Mouse (Mus musculus) limb, embryonic 13.5 days (tissue): ENCODE data around the gene Tfcp2. TPM values are rescaled to one million over a fixed set of nuclear protein-coding genes. Genes with fewer than 3 reads are reported as not detected.

Experiments
- ATAC-seq: fragments of 200-750 bp; cut with Nextera tagmentation; 2 replicates; pipeline ENCODE4 v1.8.0; 2017; ENCODE audit warnings: low read depth, moderate number of reproducible peaks, moderate TSS enrichment; ENCODE audit not compliant: low FRiP score
- H3K27ac ChIP-seq: fragments of 300-500 bp; sonication (generic); 2 replicates; pipeline ENCODE4 v1.5.1; 2015; ENCODE audit warnings: inconsistent platforms, mild to moderate bottlenecking, moderate library complexity
- H3K27me3 ChIP-seq: fragments of 300-500 bp; sonication (generic); 2 replicates; pipeline ENCODE4 v1.6.1; 2015; ENCODE audit warnings: mild to moderate bottlenecking, inconsistent platforms
- H3K36me3 ChIP-seq: fragments of 300-500 bp; sonication (generic); 2 replicates; pipeline ENCODE4 v1.6.1; 2015; ENCODE audit warnings: inconsistent platforms, mild to moderate bottlenecking, moderate library complexity
- H3K4me1 ChIP-seq: fragments of 300-500 bp; sonication (generic); 2 replicates; pipeline ENCODE4 v1.6.1; 2015; ENCODE audit warnings: inconsistent platforms
- H3K4me2 ChIP-seq: fragments of 300-500 bp; sonication (generic); replicated peaks from 2 replicates; pipeline ENCODE4 v1.6.1; 2015; ENCODE audit warnings: inconsistent platforms, mild to moderate bottlenecking, moderate library complexity
- H3K4me3 ChIP-seq: fragments of 300-500 bp; sonication (generic); 2 replicates; pipeline ENCODE4 v1.5.1; 2015; ENCODE audit warnings: moderate library complexity, mild to moderate bottlenecking, inconsistent platforms
- H3K9ac ChIP-seq: fragments of 300-500 bp; sonication (generic); 2 replicates; pipeline ENCODE4 v1.6.1; 2015; ENCODE audit warnings: mild to moderate bottlenecking, inconsistent platforms
- H3K9me3 ChIP-seq: fragments of 300-500 bp; sonication (generic); 2 replicates; pipeline ENCODE4 v1.6.1; 2016; ENCODE audit warnings: inconsistent platforms
- WGBS: fragments of 180-500 bp; shearing (Covaris S2); methylation state at CpG from one replicate; pipeline ENCODE4 v1.1.7; 2015; 5-methylcytosine and 5-hydroxymethylcytosine counted together
- polyA plus RNA-seq: library from polyadenylated mRNA; unstranded; fragments of >200 nt; fragmentation: Nextera tagmentation; extraction: Ambion mirVana; gene quantifications from 2 replicates; pipeline ENCODE4 v1.2.1, GENCODE M21; 2015

The Tfcp2 gene
- polyA plus RNA-seq, 1 experiment from 2014 or later = 36.3 TPM

- Histone ChIP-seq H3K4me2 (no peak overlapping the region), H3K27ac (no peak overlapping the region), H3K4me3 (no peak overlapping the region), H3K4me1 (peaks cover 18% of the 10 kb centered on the region), H3K9me3 (no peaks in the 10 kb centered on the region), H3K27me3 (no peaks in the 10 kb centered on the region), H3K36me3 (peaks cover 81% of the 10 kb centered on the region), H3K9ac (no peak overlapping the region)
- WGBS = 83% methylated on average over 7 of the region's 7 CpGs
- ATAC-seq = no peak
Observed at GRCm38 (mm10) chr15:100473926-100474503, 77.8 kb downstream of the Tfcp2 start.

GRCm38 (mm10) chr15:100470037-100470436 lies 81.8 kb downstream of the Tfcp2 start:
- peak overlapping the region; percentile 87 for H3K4me3 ChIP-seq
- H3K4me2 ChIP-seq = peak overlapping the region; percentile 92
- H3K4me1 ChIP-seq = peaks cover 19% of the 10 kb centered on the region
- H3K9ac ChIP-seq = peak overlapping the region; percentile 85
- no peaks in the 10 kb centered on the region for H3K9me3 ChIP-seq
- peaks cover 43% of the 10 kb centered on the region for H3K36me3 ChIP-seq
- WGBS = 72% methylated on average over 10 of the region's 10 CpGs
- ATAC-seq = no peak
- no peaks in the 10 kb centered on the region for H3K27me3 ChIP-seq
- H3K27ac ChIP-seq = no peak overlapping the region

GRCm38 (mm10) chr15:100469189-100469545 lies 82.6 kb downstream of the Tfcp2 start:
- H3K27me3 ChIP-seq = no peaks in the 10 kb centered on the region
- H3K27ac ChIP-seq = no peak overlapping the region
- peaks cover 34% of the 10 kb centered on the region for H3K36me3 ChIP-seq
- peaks cover 19% of the 10 kb centered on the region for H3K4me1 ChIP-seq
- H3K4me2 ChIP-seq = peak overlapping the region; percentile 92
- peak overlapping the region; percentile 87 for H3K4me3 ChIP-seq
- ATAC-seq = peak; percentile 30
- WGBS = under 1% methylated on average over 19 of the region's 19 CpGs
- H3K9me3 ChIP-seq = no peaks in the 10 kb centered on the region
- peak overlapping the region; percentile 85 for H3K9ac ChIP-seq

- Histone ChIP-seq H3K4me2 (peak within 1 kb of the TSS; percentile 92), H3K27me3 (no peaks in the 10 kb centered on the region), H3K4me3 (peak within 1 kb of the TSS; percentile 87), H3K9ac (peak within 1 kb of the TSS; percentile 85), H3K4me1 (peaks cover 19% of the 10 kb centered on the region), H3K9me3 (no peaks in the 10 kb centered on the region), H3K36me3 (peaks cover 28% of the 10 kb centered on the region), H3K27ac (peak within 1 kb of the TSS; percentile 74)
- 2% methylated on average over 82 of the region's 84 CpGs for WGBS
- ATAC-seq = peak; percentile 95
Observed at GRCm38 (mm10) chr15:100468295-100469188, 83.3 kb downstream of the Tfcp2 start, which contains the start of gene Letmd1. TSS of gene Letmd1 (plus strand) at chr15:100469023.

- H3K27ac ChIP-seq = no peak overlapping the region
- H3K4me1 ChIP-seq = peaks cover 19% of the 10 kb centered on the region
- H3K27me3 ChIP-seq = no peaks in the 10 kb centered on the region
- H3K4me2 ChIP-seq = peak overlapping the region; percentile 92
- 43% methylated on average over 8 of the region's 8 CpGs for WGBS
- no peaks in the 10 kb centered on the region for H3K9me3 ChIP-seq
- 0 out of 2 replicates have a peak overlapping the region, but pooled peaks have one; percentile 39 for H3K9ac ChIP-seq
- no peak for ATAC-seq
- H3K4me3 ChIP-seq = peak overlapping the region; percentile 87
- H3K36me3 ChIP-seq = peaks cover 21% of the 10 kb centered on the region
Observed at GRCm38 (mm10) chr15:100467738-100468137, 84.1 kb downstream of the Tfcp2 start.

- no peaks in the 10 kb centered on the region for H3K36me3 ChIP-seq
Observed at GRCm38 (mm10) chr15:100465432-100465831, 86.4 kb downstream of the Tfcp2 start.

GRCm38 (mm10) chr15:100463712-100464111 lies 88.1 kb downstream of the Tfcp2 start:
- H3K4me2 ChIP-seq = no peak overlapping the region
- ATAC-seq = no peak
- no peaks in the 10 kb centered on the region for H3K9me3 ChIP-seq
- peaks cover 8% of the 10 kb centered on the region for H3K27me3 ChIP-seq
- H3K36me3 ChIP-seq = no peaks in the 10 kb centered on the region
- no peak overlapping the region for H3K4me3 ChIP-seq
- WGBS = 27% methylated on average over 6 of the region's 6 CpGs
- H3K27ac ChIP-seq = no peak overlapping the region
- peaks cover 11% of the 10 kb centered on the region for H3K4me1 ChIP-seq
- H3K9ac ChIP-seq = no peak overlapping the region

More at GRCm38 (mm10) chr15:100465432-100465831, 86.4 kb downstream of the Tfcp2 start:
- no peak overlapping the region for H3K4me2 ChIP-seq
- no peak for ATAC-seq
- no peak overlapping the region for H3K9ac ChIP-seq
- H3K9me3 ChIP-seq = no peaks in the 10 kb centered on the region
- peaks cover 22% of the 10 kb centered on the region for H3K4me1 ChIP-seq
- H3K4me3 ChIP-seq = no peak overlapping the region
- peaks cover under 1% of the 10 kb centered on the region; the same call in 1 of the 2 replicates for H3K27me3 ChIP-seq
- no peak overlapping the region for H3K27ac ChIP-seq
- 78% methylated on average over 2 of the region's 2 CpGs for WGBS

- no peaks in the 10 kb centered on the region for H3K9me3 ChIP-seq
- no peak overlapping the region for H3K27ac ChIP-seq
- peaks cover 3% of the 10 kb centered on the region; the same call in 1 of the 2 replicates for H3K4me1 ChIP-seq
- no peaks in the 10 kb centered on the region for H3K36me3 ChIP-seq
- H3K4me2 ChIP-seq = no peak overlapping the region
- no peak overlapping the region for H3K4me3 ChIP-seq
- no peak for ATAC-seq
- peaks cover 11% of the 10 kb centered on the region for H3K27me3 ChIP-seq
- no peak overlapping the region for H3K9ac ChIP-seq
- WGBS = 67% methylated on average over 5 of the region's 5 CpGs
Observed at GRCm38 (mm10) chr15:100462086-100462485, 89.7 kb downstream of the Tfcp2 start.

GRCm38 (mm10) chr15:100461646-100462045 lies 90.2 kb downstream of the Tfcp2 start:
- Histone ChIP-seq H3K27me3 (peaks cover 11% of the 10 kb centered on the region), H3K27ac (no peak overlapping the region), H3K4me1 (peaks cover 3% of the 10 kb centered on the region; the same call in 1 of the 2 replicates), H3K4me3 (no peak overlapping the region), H3K36me3 (no peaks in the 10 kb centered on the region), H3K4me2 (no peak overlapping the region), H3K9ac (no peak overlapping the region), H3K9me3 (no peaks in the 10 kb centered on the region)
- no peak for ATAC-seq
- WGBS = 64% methylated on average over 9 of the region's 9 CpGs

GRCm38 (mm10) chr15:100460942-100461341 lies 90.9 kb downstream of the Tfcp2 start:
- ATAC-seq = no peak
- Histone ChIP-seq H3K36me3 (no peaks in the 10 kb centered on the region), H3K9ac (no peak overlapping the region), H3K4me3 (peak overlapping the region; percentile 3; the same call in 1 of the 2 replicates), H3K27ac (no peak overlapping the region), H3K27me3 (peaks cover 11% of the 10 kb centered on the region), H3K4me2 (peak overlapping the region; percentile 43), H3K9me3 (no peaks in the 10 kb centered on the region), H3K4me1 (peaks cover 3% of the 10 kb centered on the region; the same call in 1 of the 2 replicates)
- 11% methylated on average over 12 of the region's 12 CpGs for WGBS

- no peak overlapping the region for H3K9ac ChIP-seq
- no peak overlapping the region for H3K4me3 ChIP-seq
- peaks cover 3% of the 10 kb centered on the region; the same call in 1 of the 2 replicates for H3K4me1 ChIP-seq
- no peaks in the 10 kb centered on the region for H3K36me3 ChIP-seq
- WGBS = 48% methylated on average over 10 of the region's 10 CpGs
- no peak for ATAC-seq
- H3K4me2 ChIP-seq = no peak overlapping the region
- H3K27me3 ChIP-seq = peaks cover 11% of the 10 kb centered on the region
- no peaks in the 10 kb centered on the region for H3K9me3 ChIP-seq
- H3K27ac ChIP-seq = no peak overlapping the region
Observed at GRCm38 (mm10) chr15:100458055-100458454, 93.8 kb downstream of the Tfcp2 start.

GRCm38 (mm10) chr15:100457340-100457739 lies 94.5 kb downstream of the Tfcp2 start:
- H3K4me2 ChIP-seq = peak overlapping the region; percentile 38; the same call in 1 of the 2 replicates
- H3K4me1 ChIP-seq = peaks cover 3% of the 10 kb centered on the region; the same call in 1 of the 2 replicates
- no peak overlapping the region for H3K4me3 ChIP-seq
- ATAC-seq = peak; percentile 66; the same call in 1 of the 2 replicates
- H3K9me3 ChIP-seq = no peaks in the 10 kb centered on the region
- H3K27ac ChIP-seq = no peak overlapping the region
- H3K9ac ChIP-seq = no peak overlapping the region
- peaks cover 11% of the 10 kb centered on the region for H3K27me3 ChIP-seq
- 7% methylated on average over 17 of the region's 17 CpGs for whole genome bisulfite sequencing
- no peaks in the 10 kb centered on the region for H3K36me3 ChIP-seq
